Mouse (Mus musculus) lung, postnatal 0 days (tissue): ENCODE data around the gene Zfp131. TPM values are rescaled to one million over a fixed set of nuclear protein-coding genes. Genes with fewer than 3 reads are reported as not detected.

Source experiments
- ATAC-seq: fragments of 200-750 bp; cut with Nextera tagmentation; 2 replicates; pipeline ENCODE4 v1.8.0; 2017; ENCODE audit warnings: moderate library complexity
- DNase-seq: peaks from one replicate; pipeline ENCODE4 v3.0.0-alpha.2; 2016; ENCODE audit warnings: low spot score
- H3K27ac ChIP-seq: fragments of 300-500 bp; sonication (generic); 2 replicates; pipeline ENCODE4 v1.5.1; 2014; ENCODE audit warnings: antibody characterized with exemption, mild to moderate bottlenecking, low read length, mixed read lengths
- H3K27me3 ChIP-seq: fragments of 300-500 bp; sonication (generic); replicated peaks from 2 replicates; pipeline ENCODE4 v1.6.1; 2014; ENCODE audit warnings: low read length, mixed read lengths; ENCODE audit not compliant: insufficient read depth
- H3K36me3 ChIP-seq: fragments of 300-500 bp; sonication (generic); 2 replicates; pipeline ENCODE4 v1.6.1; 2014; ENCODE audit warnings: low read length, mixed read lengths; ENCODE audit not compliant: insufficient read depth
- H3K4me1 ChIP-seq: fragments of 300-500 bp; sonication (generic); 2 replicates; pipeline ENCODE4 v1.6.1; 2014; ENCODE audit warnings: antibody characterized with exemption, low read depth, low read length, mixed read lengths; ENCODE audit not compliant: insufficient read depth
- H3K4me2 ChIP-seq: fragments of 300-500 bp; sonication (generic); replicated peaks from 2 replicates; pipeline ENCODE4 v1.6.1; 2014; ENCODE audit warnings: low read depth, mild to moderate bottlenecking, low read length, moderate library complexity, mixed read lengths
- H3K4me3 ChIP-seq: fragments of 300-500 bp; sonication (generic); 2 replicates; pipeline ENCODE4 v1.5.1; 2014; ENCODE audit warnings: low read depth, low read length
- H3K9ac ChIP-seq: fragments of 300-500 bp; sonication (generic); replicated peaks from 2 replicates; pipeline ENCODE4 v1.6.1; 2014; ENCODE audit warnings: low read depth, mild to moderate bottlenecking
- H3K9me3 ChIP-seq: fragments of 300-500 bp; sonication (generic); 2 replicates; pipeline ENCODE4 v1.6.1; 2016; ENCODE audit warnings: low read length, mixed read lengths
- CTCF ChIP-seq: IDR thresholded peaks from 2 replicates; pipeline ENCODE4 v1.5.1; 2016; ENCODE audit warnings: antibody characterized with exemption, mild to moderate bottlenecking
- EP300 ChIP-seq: IDR thresholded peaks from 2 replicates; pipeline ENCODE4 v1.6.1; 2016; ENCODE audit warnings: antibody characterized with exemption, mild to moderate bottlenecking, control low read depth
- WGBS: fragments of 180-500 bp; shearing (Covaris S2); extraction: QIAGEN DNeasy Blood & Tissue Kit; methylation state at CpG from one replicate; pipeline ENCODE4 v1.1.7; 2014; 5-methylcytosine and 5-hydroxymethylcytosine counted together
- polyA plus RNA-seq: library from polyadenylated mRNA; unstranded; fragments of >200 nt; fragmentation: Nextera tagmentation; extraction: Ambion mirVana; gene quantifications from 2 replicates; pipeline ENCODE4 v1.2.1, GENCODE M21; 2015

The Zfp131 gene
- polyA plus RNA-seq, 1 experiment from 2014 or later: 25.2 TPM

DNA sequence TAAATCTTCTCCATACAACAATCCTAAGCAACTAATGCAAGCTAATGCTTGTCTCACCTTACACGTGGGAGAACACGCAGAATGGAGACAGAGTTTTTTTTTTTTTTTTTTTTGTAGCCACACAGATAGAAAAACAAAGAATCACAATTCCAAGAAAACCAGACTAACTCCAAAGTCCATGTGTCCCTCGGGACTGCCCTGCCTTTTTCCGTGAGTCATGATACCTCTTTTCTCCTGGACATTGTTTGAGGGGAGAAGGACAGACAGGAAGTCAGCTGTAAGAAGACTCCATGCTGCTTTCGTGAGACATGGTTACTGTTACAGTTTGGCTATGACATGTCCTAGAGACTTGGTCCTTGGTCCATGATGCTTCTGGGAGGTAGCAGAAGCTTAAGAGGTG, 67.3 kb downstream of the Zfp131 start:
- ATAC-seq: no peak
- TF ChIP-seq EP300: no peak
- no peak for TF ChIP-seq CTCF

DNA sequence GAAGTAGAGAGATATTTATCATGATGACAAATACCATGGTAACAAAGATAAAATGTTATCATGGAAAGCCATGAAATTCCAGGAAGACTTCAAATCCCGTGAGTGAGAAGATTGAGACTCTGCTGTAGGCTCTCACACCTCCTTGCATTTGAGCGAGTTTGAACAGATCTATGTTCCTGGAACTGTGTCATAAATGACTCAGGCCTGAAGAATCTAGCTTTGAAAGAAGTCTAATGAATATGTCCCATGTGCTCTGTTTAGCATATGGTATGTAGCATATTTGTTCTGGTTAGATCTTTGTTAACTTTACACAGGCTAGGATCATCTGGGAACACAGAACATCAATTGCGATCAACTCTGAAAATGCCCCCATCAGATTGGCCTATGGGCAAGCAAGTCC, 68.2 kb downstream of the Zfp131 start:
- DNase-seq (no peak), ATAC-seq (no peak)
- Histone ChIP-seq H3K4me2 (no peak overlapping the region), H3K4me1 (no peaks in the 10 kb centered on the region), H3K36me3 (no peaks in the 10 kb centered on the region), H3K9ac (no peak overlapping the region), H3K4me3 (no peak overlapping the region), H3K27ac (no peak overlapping the region), H3K9me3 (no peaks in the 10 kb centered on the region), H3K27me3 (no peaks in the 10 kb centered on the region)
- no peak for TF ChIP-seq CTCF
- TF ChIP-seq EP300: no peak
- WGBS: 71% methylated on average over 3 of the region's 3 CpGs

More for the DNA sequence above, 67.3 kb downstream of the Zfp131 start:
- H3K27ac ChIP-seq: no peak overlapping the region
- no peaks in the 10 kb centered on the region for H3K4me1 ChIP-seq
- H3K27me3 ChIP-seq: no peaks in the 10 kb centered on the region
- no peak for DNase-seq
- H3K36me3 ChIP-seq: no peaks in the 10 kb centered on the region
- no peak overlapping the region for H3K4me3 ChIP-seq
- 77% methylated on average over 5 of the region's 5 CpGs for WGBS
- no peak overlapping the region for H3K4me2 ChIP-seq
- no peak overlapping the region for H3K9ac ChIP-seq
- H3K9me3 ChIP-seq: no peaks in the 10 kb centered on the region

DNA sequence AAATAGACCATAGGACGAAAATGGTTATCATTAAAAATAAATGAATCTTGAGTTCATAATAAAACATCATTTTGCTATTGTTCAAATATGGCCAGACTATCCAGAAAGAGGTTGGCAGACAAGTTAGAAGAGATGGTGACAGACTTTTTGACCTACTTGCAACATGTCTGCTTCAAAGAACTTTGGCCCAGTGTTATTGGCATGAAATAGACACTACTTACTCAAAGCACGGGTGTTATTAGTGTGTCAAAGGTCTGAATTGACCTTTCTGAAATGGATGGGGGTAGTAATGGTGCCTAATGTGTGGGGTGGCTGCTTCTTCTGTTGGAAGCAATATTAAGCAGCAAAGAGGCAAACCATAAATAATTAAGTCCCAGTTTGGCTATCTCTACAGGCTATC, 74.6 kb downstream of the Zfp131 start:
- ATAC-seq: no peak
- no peaks in the 10 kb centered on the region for H3K4me1 ChIP-seq
- H3K4me2 ChIP-seq: no peak overlapping the region
- H3K9me3 ChIP-seq: no peaks in the 10 kb centered on the region
- WGBS: 82% methylated on average over 2 of the region's 2 CpGs
- no peak for DNase-seq
- no peak overlapping the region for H3K9ac ChIP-seq
- no peak overlapping the region for H3K27ac ChIP-seq
- no peaks in the 10 kb centered on the region for H3K27me3 ChIP-seq
- H3K4me3 ChIP-seq: no peak overlapping the region
- TF ChIP-seq CTCF: no peak
- no peak for TF ChIP-seq EP300
- no peaks in the 10 kb centered on the region for H3K36me3 ChIP-seq

Other genes with a start within 250 kb of the Zfp131 start
- gene Ccl28, start 167.1 kb downstream of the Zfp131 start, polyA plus RNA-seq: 0.10 and 0.17 TPM in 2 replicates
- gene Hmgcs1, start 100.5 kb downstream of the Zfp131 start, polyA plus RNA-seq: 95.4 and 118 TPM in 2 replicates
- 0.63 and 0.76 TPM in 2 replicates for gene Nim1k, start 35.0 kb downstream of the Zfp131 start, polyA plus RNA-seq
- gene AF067063, start 39.3 kb upstream of the Zfp131 start, polyA plus RNA-seq: not detected in 2 replicates
- gene D13Ertd608e, start 45.1 kb upstream of the Zfp131 start, polyA plus RNA-seq: not detected in 2 replicates
- not detected in 2 replicates for gene Tcstv1, start 103.9 kb upstream of the Zfp131 start, polyA plus RNA-seq
- not detected in 2 replicates for gene Gm21761, start 138.4 kb upstream of the Zfp131 start, polyA plus RNA-seq
- not detected in 2 replicates for gene B020031M17Rik, start 159.9 kb upstream of the Zfp131 start, polyA plus RNA-seq
- not detected in 2 replicates for gene Gm36079, start 236.1 kb upstream of the Zfp131 start, polyA plus RNA-seq